Mouse (Mus musculus) heart, postnatal 0 days (tissue): ENCODE data around the gene Nup98. TPM values are rescaled to one million over a fixed set of nuclear protein-coding genes. Genes with fewer than 3 reads are reported as not detected.

Experiments used
- ATAC-seq: fragments of 200-750 bp; cut with Nextera tagmentation; 2 replicates; pipeline ENCODE4 v1.8.0; 2017; ENCODE audit warnings: low read depth, moderate number of reproducible peaks, moderate library complexity; ENCODE audit not compliant: insufficient read depth
- DNase-seq: peaks from one replicate; pipeline ENCODE4 v3.0.0-alpha.2; 2016; ENCODE audit warnings: low spot score
- H3K27ac ChIP-seq: fragments of 300-500 bp; sonication (generic); 2 replicates; pipeline ENCODE4 v1.5.1; 2014; ENCODE audit warnings: low read depth, mild to moderate bottlenecking
- H3K27me3 ChIP-seq: fragments of 300-500 bp; sonication (generic); 2 replicates; pipeline ENCODE4 v1.6.1; 2014; ENCODE audit warnings: low read length, mixed read lengths; ENCODE audit not compliant: control insufficient read depth, insufficient read depth
- H3K36me3 ChIP-seq: fragments of 300-500 bp; sonication (generic); replicated peaks from 2 replicates; pipeline ENCODE4 v1.6.1; 2014; ENCODE audit warnings: low read length, mixed read lengths; ENCODE audit not compliant: control insufficient read depth, insufficient read depth
- H3K4me1 ChIP-seq: fragments of 300-500 bp; sonication (generic); 2 replicates; pipeline ENCODE4 v1.6.1; 2014; ENCODE audit warnings: antibody characterized with exemption; ENCODE audit not compliant: control insufficient read depth, insufficient read depth
- H3K4me2 ChIP-seq: fragments of 300-500 bp; sonication (generic); 2 replicates; pipeline ENCODE4 v1.6.1; 2014; ENCODE audit warnings: low read depth, mild to moderate bottlenecking, low read length, moderate library complexity
- H3K4me3 ChIP-seq: fragments of 300-500 bp; sonication (generic); 2 replicates; pipeline ENCODE4 v1.5.1; 2014; ENCODE audit warnings: low read depth, low read length
- H3K9ac ChIP-seq: fragments of 300-500 bp; sonication (generic); replicated peaks from 2 replicates; pipeline ENCODE4 v1.6.1; 2014; ENCODE audit warnings: low read depth, low read length, mixed read lengths
- H3K9me3 ChIP-seq: fragments of 300-500 bp; sonication (generic); replicated peaks from 2 replicates; pipeline ENCODE4 v1.6.1; 2016; ENCODE audit warnings: low read length; ENCODE audit not compliant: control insufficient read depth
- CTCF ChIP-seq: IDR thresholded peaks from 2 replicates; pipeline ENCODE4 v1.5.1; 2016; ENCODE audit warnings: antibody characterized with exemption, control low read depth, low read depth
- EP300 ChIP-seq: IDR thresholded peaks from 2 replicates; pipeline ENCODE4 v1.6.1; 2016; ENCODE audit warnings: antibody characterized with exemption, low read depth
- WGBS: fragments of 180-500 bp; shearing (Covaris S2); extraction: QIAGEN DNeasy Blood & Tissue Kit; methylation state at CpG from one replicate; pipeline ENCODE4 v1.1.7; 2014; 5-methylcytosine and 5-hydroxymethylcytosine counted together
- polyA plus RNA-seq: library from polyadenylated mRNA; unstranded; fragments of >200 nt; fragmentation: Nextera tagmentation; extraction: Ambion mirVana; gene quantifications from 2 replicates; pipeline ENCODE4 v1.2.1, GENCODE M21; 2015
- total RNA-seq: library from RNA; depleted of rRNA; stranded (reverse); fragments of >200 nt; gene quantifications from 2 replicates; pipeline ENCODE4 v1.2.3, GENCODE M21; 2014; ENCODE audit warnings: low replicate concordance

Gene Nup98
- total and polyA plus RNA-seq, 2 experiments from 2014 or later = 12.2 to 28.0 TPM

- Histone ChIP-seq H3K27me3 (no peaks in the 10 kb centered on the region), H3K27ac (peak overlapping the region; percentile 56), H3K4me2 (peak overlapping the region; percentile 81), H3K9me3 (no peaks in the 10 kb centered on the region), H3K36me3 (no peaks in the 10 kb centered on the region), H3K9ac (peak overlapping the region; percentile 4; the same call in 1 of the 2 replicates), H3K4me1 (peaks cover 52% of the 10 kb centered on the region), H3K4me3 (peak overlapping the region; percentile 93)
- DNase-seq (no peak), ATAC-seq (no peak)
- TF ChIP-seq EP300 = no peak
- no peak for TF ChIP-seq CTCF
- 45% methylated on average over 12 of the region's 12 CpGs for WGBS
Observed at GRCm38 (mm10) chr7:102246956-102247797, 37.2 kb upstream of the Nup98 start.

DNA sequence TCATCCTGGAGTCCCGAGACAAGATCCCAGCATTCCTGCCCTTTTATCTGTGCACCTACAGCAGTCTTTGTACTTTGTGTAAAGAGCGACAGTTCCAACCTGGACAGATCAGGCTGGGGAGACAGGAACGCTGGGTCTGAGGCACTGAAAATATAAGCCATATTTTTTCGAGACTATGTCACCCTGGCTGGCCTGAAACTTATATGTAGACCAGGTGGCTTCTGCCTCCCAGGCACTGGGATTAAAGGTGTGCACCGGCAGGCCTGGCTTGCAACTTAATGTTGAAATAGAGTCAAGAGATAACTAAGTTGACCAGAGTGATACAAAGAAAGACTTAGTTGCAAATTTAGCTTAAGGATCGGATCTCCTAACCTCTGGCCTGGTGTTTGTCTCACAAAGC lies 36.3 kb upstream of the Nup98 start:
- Histone ChIP-seq H3K4me3 (no peak overlapping the region), H3K9ac (no peak overlapping the region)
- ATAC-seq = no peak

DNA sequence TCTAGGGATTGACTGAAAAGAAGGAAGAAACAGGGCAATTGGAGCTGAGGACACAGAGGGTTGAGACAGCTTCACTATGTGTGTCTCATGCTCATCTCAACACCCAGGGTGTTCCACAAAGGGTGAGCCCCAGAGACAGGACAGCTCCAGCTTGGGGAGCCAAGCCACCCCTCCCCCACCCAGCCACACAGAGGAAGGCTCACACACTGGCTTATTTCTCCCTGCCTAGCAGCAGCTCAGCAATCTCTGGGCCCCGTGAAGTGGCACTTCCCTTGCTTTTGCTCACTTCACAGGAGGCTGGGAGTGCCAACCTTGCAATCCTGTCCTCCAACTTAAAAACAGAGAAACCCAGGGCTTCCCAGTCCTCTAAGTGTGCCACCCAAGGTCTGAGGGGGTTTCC lies 35.8 kb upstream of the Nup98 start:
- no peaks in the 10 kb centered on the region for H3K27me3 ChIP-seq
- no peak for DNase-seq

More for the DNA sequence above, 36.3 kb upstream of the Nup98 start:
- Histone ChIP-seq H3K4me1 (peaks cover 52% of the 10 kb centered on the region), H3K9me3 (no peaks in the 10 kb centered on the region), H3K27ac (peak overlapping the region; percentile 56), H3K27me3 (no peaks in the 10 kb centered on the region), H3K36me3 (peaks cover 7% of the 10 kb centered on the region; the same call in 1 of the 2 replicates), H3K4me2 (peak overlapping the region; percentile 81)
- TF ChIP-seq CTCF = no peak
- TF ChIP-seq EP300 = no peak
- no peak for DNase-seq
- 54% methylated on average over 6 of the region's 6 CpGs for WGBS

GRCm38 (mm10) chr7:102244782-102245535 lies 35.0 kb upstream of the Nup98 start:
- Histone ChIP-seq H3K27ac (peak overlapping the region; percentile 56), H3K9ac (no peak overlapping the region), H3K4me1 (peaks cover 52% of the 10 kb centered on the region), H3K36me3 (peaks cover 18% of the 10 kb centered on the region), H3K4me3 (no peak overlapping the region), H3K27me3 (no peaks in the 10 kb centered on the region), H3K9me3 (no peaks in the 10 kb centered on the region), H3K4me2 (no peak overlapping the region)
- ATAC-seq = no peak
- no peak for TF ChIP-seq EP300
- TF ChIP-seq CTCF = no peak
- no peak for DNase-seq
- 71% methylated on average over 3 of the region's 3 CpGs for WGBS

More for the DNA sequence above, 35.8 kb upstream of the Nup98 start:
- TF ChIP-seq EP300 = no peak
- TF ChIP-seq CTCF = no peak
- Histone ChIP-seq H3K27ac (peak overlapping the region; percentile 56), H3K36me3 (peaks cover 11% of the 10 kb centered on the region; the same call in 1 of the 2 replicates), H3K9me3 (no peaks in the 10 kb centered on the region), H3K4me1 (peaks cover 52% of the 10 kb centered on the region), H3K4me3 (no peak overlapping the region), H3K9ac (no peak overlapping the region; the same call in 1 of the 2 replicates), H3K4me2 (peak overlapping the region; percentile 81)
- ATAC-seq = no peak
- WGBS = 13% methylated on average over 1 of the region's 1 CpGs

GRCm38 (mm10) chr7:102243870-102244269 lies 33.9 kb upstream of the Nup98 start:
- ATAC-seq = no peak

More at GRCm38 (mm10) chr7:102243870-102244269, 33.9 kb upstream of the Nup98 start:
- H3K27ac ChIP-seq = peak overlapping the region; percentile 18; the same call in 1 of the 2 replicates
- H3K9me3 ChIP-seq = no peaks in the 10 kb centered on the region
- H3K27me3 ChIP-seq = no peaks in the 10 kb centered on the region
- peaks cover 28% of the 10 kb centered on the region for H3K36me3 ChIP-seq
- no peak overlapping the region for H3K9ac ChIP-seq
- peaks cover 52% of the 10 kb centered on the region for H3K4me1 ChIP-seq
- TF ChIP-seq EP300 (no peak), CTCF (no peak)
- WGBS = 69% methylated on average over 2 of the region's 2 CpGs
- no peak for DNase-seq
- no peak overlapping the region for H3K4me3 ChIP-seq
- H3K4me2 ChIP-seq = no peak overlapping the region
